Mouse (Mus musculus) gastrocnemius, adult 8-10 months (tissue): ENCODE data around the gene Micall1. TPM values are rescaled to one million over a fixed set of nuclear protein-coding genes. Genes with fewer than 3 reads are reported as not detected.

Source experiments
- DNase-seq, 2 experiments: peaks; one replicate each; pipeline ENCODE4 v3.0.0; 2022; ENCODE audit warnings: low spot score in 2 of 2
- total RNA-seq, 4 experiments: library from RNA; stranded (reverse); gene quantifications; 2 replicates each; pipeline ENCODE4 v1.2.4; 2022

The Micall1 gene
- total RNA-seq, result 10 to 100 TPM in 3 of 4 experiments, 1 to 10 TPM in 1; 9.8 to 12.6 (median 11.2) TPM

DNA sequence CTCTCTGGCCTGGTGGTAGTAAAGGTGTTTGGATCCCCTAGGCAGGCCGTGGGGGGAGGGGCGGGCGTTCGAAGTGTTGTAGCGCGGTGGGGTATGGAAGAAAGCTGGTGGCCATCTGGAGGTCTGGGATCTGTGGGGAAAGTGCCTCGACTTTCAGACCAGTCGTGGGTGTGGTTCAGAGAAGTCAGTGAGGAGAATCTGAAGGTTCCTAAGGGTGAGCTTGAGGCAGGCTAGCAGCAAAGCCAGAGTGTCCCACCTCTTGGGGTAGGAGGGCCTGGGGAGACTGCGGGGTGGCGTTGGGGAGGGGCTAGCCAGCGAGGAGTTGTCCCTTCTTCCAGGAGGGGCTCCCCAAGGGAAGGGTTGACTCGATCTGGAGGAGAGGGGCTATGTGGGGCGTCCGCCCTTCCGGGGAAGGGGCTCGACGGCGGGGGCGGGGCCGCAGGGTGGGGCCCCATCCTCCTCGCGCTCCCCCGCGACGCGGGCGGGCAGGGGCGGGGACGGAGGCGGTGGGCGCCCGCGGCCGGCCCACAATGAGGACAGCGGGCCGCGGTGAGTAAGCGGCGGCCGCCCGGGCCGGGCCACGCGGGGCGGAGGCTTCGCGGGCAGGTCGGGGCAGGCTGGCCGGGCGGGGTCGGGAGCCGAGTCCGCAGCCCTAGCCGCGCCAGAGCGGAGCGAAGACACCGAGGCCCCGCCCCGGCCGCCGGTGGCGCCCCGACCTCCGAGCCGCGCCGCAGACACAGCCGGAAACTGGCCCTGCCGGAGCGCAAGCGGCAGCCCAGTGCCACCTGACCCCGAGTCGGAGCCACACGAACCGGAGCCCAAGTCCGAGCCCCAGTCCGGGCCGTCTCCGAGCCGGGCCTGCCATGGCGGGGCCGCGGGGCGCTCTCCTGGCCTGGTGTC is at the start of gene Micall1:
Micall1 (plus strand) TSS at position 478 of the 900 bp plus-strand sequence.
- peak; percentile 48 to 62 for DNase-seq

DNA sequence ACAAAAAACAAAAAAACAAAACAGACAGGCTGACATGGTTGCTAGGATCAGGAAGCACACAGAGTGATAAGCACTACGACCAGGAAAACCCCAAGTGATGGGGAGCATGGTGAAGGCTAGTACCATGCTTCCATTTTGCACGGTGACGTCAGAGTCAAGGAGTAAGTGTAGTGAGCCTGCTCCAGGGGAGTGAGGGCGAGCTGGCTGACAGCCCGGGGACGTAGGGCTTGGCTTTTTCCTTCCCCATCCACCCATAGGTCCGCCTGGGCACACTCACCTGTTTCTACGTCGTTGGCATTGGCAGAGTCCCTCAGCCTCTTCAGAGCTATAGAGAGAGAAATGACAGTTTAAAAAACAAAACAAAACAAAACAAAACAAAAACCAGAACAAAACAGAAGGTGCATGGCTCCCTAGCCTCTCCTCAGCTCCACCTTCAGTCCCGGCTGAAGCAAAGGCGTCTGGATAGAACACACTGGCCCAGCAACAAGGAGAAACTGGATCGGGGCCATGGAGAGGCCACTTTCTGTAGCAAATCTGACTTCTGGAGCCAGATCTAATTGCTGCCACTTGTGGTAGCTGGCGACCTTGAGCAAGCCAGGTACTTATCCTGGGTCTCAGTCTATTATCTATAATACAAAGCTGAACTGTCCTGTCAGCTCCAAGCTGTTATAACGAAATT is 47.7 kb upstream of the Micall1 start:
- no peak for DNase-seq

DNA sequence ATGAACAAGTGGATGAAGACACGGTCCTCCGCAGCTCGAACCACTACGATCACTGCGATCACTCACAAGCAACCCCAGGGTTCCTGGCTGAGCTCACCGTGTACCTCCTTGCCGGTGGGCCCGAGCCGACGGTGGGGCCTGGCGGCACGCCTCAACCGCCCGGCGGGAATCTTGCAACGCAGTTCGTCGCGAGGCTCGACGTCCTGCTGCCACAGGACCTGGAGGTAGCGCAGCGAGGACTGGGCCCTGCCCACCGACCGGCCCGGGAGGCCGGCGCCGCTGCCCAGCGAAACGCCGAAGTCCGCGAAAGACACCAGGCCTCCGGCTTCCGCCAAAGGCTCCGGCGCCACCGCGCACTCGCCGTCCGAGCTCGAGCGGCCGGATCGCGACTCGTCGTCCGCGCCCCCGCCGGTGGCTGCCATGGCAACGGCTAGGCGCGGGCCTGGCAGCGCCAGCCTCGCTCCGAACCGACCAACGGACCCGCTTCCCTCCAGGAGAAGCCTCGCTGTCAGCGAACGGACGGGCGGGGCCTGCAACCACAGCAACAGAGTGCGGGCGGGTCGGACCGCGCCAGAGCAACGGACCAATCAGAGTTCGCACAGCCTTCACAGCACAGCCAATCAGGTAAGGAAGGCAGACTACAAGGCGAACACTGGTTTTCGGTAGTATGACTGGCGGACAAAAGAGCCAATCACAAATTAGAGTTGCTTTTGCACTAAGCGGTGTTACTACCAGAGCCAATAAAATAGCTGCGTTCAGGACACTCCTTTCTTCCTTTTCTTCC is 46.1 kb upstream of the Micall1 start, which contains the start of gene Ankrd54:
Ankrd54 (minus strand) TSS at position 518 of the 784 bp plus-strand sequence.
- peak; percentile 92 to 95 for DNase-seq

DNA sequence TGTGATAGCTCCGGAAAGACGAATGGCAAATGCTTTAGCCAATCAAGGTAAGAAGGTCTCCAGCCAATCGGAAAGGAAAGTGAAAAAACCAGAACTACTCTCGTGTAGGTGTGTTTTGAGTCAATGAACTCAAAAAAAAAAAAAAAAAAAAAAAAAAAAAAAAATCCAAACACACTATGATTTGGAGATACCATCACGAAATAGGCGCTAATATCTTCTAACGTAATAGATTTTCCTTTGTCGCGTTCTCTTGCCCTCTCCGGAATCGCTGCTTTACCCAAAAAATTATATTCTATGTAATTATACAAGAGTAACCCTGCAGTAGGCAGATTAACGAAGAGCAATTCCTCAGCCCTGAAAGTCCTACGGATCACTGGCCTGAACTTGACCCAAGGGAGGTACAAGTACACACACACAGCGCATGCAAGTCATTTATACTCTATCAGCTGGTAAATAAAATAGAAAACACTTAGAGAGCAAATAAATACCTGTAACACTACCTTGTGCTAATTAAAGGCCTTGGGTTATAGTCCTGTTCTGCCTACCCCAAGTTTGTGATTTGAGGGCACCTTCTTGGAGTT is 45.4 kb upstream of the Micall1 start:
- no peak for DNase-seq

DNA sequence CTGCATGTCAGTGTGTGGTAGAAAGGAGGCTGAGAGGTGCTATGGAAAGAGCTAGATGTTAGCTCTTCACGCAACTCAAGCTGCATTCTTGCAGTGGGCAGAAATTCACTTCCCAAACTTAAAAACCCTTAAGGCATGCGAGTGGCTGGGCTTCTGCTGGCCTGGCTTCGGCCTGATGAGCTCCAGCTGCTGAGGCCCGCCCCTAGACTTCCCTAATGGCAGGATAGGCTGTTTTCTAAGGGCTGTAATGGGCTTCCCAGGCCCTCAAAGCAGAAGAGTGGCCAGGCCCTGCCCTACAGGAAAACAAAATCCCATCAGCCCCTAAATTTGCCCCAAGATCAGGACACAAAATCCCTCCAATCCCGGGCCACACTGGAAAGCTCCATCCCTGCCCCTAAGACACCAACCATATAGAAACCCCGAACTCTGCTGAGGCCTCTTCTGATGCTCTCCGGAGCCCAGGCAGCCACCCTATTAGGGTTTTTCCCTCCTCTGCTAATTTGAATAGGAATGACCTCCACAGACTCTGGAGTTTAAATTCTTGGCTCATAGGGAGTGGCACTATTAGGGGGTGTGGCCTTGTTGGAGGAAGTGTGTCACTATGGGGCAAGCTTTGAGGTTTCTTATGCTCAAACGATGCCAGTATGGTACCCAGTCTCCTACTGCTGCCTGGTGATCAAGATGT is 43.5 kb upstream of the Micall1 start:
- no peak for DNase-seq

DNA sequence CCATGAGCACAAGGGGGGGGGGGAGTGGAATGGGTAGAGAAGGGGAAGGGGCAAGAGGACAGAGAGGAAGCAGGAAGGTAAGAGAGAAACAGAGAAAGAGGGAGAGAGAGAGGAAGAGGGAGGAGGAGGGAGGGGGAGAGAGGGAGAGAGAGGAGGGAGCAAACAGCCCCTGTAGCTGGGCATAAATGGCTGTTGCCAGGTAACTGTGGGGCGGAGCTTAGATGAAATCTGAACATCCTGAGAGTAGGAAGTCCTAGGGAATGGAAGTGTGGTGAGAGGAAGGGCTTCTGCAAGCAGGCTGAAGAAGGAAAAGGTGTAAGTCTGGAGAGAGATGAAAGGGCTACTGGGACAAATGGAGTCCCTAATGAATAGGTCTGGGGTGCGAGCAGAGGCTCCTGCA is 42.4 kb upstream of the Micall1 start:
- DNase-seq, result no peak

DNA sequence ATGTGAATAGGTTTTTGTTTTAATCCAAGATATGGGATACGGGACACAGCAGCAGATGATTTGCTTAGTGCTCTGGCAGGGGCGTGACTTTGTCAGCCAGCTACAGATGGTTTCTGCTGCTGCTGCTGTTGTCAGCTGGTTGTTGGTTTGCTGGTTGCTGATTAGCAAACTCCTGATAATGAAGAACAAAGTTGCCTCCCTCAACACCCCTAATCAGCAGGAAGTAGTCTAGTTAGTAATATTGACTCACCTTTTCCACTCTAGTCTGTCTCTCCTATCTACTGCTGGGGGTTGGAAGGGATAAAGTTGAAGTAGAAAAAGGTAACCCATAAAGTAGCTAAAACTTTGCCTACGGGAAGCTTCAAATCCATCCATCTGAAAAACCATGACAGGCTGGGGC is 41.1 kb upstream of the Micall1 start:
- DNase-seq, result no peak

DNA sequence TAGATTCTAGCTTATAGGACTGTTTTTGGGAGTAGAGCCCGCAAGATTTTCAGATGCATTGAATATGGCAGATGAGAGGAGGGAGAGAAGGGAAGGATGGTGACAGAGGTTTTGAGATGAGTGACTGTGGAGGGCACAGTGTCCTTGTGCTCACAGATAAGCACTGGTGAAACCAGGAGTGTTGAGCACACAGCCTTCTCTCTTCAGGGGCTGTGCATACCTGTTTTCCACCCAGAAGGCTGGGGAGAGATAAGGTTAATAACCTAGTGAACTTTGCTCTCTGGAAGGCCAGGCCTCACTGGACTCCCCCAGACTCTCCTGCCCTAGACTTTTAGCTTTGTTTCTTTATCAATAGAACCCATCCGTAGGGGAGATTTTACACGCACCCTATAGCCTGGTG is 40.3 kb upstream of the Micall1 start:
- no peak for DNase-seq

DNA sequence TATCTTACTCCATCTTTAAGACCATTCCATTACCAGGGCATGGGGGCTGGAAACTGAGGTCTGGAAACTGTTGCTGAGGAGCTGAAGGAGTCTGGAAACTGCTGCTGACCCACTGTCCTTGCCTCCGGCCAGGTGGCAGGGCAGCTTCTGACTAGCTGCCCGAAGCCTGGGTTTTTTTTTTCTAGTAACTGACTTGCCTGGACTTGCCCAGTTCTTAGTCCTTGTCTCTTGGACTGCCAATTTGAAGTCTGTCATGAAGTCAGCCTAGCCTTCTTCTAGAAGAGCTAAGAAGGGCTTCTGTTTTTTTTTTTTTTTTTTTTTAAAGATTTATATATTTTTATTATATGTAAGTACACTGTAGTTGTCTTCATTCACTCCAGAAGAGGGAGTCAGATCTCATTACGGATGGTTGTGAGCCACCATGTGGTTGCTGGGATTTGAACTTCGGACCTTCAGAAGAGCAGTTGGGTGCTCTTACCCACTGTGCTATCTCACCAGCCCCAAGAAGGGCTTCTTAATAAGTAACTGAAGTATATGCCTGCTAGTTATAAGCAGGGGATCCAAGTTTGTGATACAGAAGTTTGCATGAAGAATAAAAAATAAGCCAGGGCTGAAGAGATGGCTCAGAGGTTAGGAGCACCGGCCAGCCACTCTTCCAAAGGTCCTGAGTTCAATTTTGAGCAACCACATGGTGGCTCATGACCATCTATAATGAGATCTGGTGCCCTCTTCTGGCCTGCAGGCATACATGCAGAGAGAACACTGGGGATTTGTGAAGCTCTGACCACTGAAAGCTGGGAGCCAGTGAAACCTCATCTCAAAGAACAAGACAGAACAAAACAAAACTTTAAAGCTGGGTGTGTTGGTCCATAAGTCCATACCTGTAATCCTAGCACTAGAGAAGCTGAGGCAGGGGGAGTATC is 37.3 kb upstream of the Micall1 start:
- no peak for DNase-seq

DNA sequence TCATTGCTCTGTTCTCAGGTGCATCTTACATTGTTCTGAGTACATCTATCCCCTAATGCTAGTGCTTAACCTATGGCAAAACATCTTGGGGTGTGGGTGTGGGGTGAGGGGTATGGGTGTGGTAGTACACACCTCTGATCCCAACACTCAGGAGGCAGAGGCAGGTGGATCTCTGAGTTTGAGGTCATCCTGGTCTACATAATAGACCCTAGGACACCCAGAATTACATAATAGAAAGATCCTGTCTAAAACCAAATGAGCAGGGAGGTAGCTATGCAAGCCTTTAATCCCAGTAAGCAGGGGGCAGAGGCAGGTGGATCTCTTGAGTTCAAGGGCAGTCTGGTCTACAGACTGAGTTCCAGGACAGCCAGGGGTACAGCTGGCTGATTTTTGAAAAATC is 34.9 kb upstream of the Micall1 start:
- DNase-seq, result no peak

DNA sequence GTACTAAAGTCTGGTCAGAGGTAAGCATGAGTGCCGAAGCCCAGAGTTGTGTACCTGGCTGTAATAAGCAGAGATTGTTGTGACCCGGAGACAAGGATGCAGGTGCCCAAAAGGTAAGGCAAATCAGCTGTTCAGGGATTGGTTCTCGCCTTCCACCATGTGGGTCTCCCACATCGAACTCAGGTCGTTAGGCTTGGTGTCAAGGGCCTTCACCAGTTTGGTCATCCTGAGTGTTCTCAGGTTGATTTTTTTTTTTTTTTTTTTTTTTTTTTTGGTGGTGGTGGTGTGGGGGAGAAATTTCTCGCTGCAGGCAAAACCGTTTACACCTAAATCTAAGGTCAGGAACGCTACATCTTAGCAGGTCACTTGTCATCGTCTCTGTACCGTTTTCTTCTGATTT is 34.3 kb upstream of the Micall1 start:
- no peak for DNase-seq

DNA sequence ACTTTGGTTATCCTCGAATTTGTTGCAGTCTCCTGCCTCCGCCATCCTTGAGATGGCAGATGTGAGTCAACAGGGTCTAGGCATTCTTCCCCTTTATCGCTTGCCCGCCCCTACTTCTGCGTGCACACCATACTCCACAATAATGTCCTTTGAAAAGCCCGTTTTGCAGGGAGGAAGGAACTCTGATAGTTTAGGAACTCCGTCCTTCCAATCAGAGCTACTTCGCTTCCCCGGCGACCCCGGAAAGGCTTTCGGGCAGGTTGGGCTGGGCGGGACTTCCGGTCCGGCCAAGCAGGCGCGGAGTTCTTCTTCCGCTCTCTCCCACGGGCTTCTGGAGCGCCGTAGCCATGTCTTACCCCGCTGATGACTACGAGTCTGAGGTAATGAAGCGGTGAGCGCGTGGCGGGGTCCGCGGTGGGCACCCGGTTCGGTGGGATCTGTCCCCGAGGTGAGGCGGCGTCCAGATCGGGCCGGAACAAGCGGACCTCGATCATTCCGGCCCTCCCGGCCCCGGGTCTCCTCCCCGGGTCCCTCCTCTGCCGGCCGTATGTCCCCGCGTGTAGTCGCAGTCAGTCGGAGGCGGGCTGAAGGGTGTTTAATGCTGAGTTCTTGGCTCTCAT is 33.7 kb upstream of the Micall1 start, which contains the start of gene Eif3l:
Eif3l (plus strand) TSS at position 267 of the 620 bp plus-strand sequence.
- peak; percentile 72 to 77 for DNase-seq

DNA sequence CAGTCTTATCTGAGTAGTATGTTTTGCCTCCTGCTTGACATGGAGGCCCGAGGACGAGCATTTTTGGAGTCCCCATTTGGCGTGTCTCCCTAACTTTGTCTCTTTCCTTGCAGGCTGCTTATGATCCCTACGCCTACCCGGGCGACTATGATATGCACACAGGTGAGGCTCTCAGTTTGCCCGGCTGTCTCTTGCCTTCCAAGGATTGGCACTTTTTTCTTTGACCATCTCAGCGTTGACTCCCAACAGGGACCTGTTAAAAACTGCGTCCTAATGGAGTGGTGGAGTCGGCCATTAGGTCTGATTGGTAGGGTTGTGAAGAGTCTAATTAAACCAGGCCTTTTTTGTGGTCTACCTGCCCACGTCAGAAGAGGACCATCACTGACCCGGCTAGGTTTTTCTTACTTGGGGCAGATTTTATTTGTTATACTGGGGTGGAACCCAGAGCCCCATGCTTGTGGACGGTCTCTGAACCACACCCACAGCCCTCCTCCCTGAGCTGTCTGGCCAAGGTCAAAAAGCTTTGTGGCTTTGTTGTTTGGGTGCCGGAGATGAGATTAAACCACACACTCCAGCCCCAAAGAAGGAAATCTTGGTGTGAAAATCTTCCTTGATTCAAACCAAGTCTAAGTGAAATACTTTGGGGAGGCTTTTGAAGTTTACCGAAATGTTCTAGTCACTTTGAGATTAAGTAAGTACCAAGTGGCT is 32.9 kb upstream of the Micall1 start:
- no peak for DNase-seq

DNA sequence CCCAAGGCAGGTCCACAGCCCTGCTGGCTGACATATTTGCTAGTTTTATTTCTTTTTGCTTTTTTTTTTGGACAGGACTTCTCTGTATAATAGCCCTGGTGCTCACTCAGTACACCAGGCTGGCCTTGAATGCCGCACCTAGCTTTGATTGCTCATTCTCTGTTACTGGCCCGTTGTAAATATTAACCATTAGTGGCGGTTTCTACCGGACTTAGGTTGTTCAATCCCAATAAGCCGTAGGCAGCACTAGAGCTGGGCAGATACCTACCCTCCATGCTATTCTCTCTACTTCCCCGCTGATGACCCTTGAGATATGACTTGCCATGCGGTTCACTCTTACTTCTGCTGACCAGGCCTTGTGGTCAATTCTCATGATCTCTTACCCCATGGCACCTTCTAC is 29.1 kb upstream of the Micall1 start:
- no peak for DNase-seq

DNA sequence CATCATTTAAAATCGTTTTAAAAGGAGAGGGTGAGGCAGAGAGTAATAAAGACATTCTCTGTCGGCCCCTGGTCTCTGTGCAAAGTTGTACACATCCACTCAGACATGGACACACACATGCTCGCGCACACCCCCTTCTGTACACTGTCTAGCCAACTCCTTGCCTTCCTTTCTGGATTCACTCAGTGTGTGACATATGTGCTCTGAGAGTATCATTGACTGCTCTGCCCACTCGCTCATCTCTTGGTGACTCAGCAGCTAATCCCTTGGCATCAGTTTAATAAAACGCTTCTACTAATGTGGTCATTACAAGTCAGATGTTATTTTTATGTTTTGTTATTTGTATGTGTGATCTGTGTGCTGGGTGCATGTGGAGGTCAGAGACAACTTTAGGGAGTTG is 16.4 kb upstream of the Micall1 start:
- no peak for DNase-seq

DNA sequence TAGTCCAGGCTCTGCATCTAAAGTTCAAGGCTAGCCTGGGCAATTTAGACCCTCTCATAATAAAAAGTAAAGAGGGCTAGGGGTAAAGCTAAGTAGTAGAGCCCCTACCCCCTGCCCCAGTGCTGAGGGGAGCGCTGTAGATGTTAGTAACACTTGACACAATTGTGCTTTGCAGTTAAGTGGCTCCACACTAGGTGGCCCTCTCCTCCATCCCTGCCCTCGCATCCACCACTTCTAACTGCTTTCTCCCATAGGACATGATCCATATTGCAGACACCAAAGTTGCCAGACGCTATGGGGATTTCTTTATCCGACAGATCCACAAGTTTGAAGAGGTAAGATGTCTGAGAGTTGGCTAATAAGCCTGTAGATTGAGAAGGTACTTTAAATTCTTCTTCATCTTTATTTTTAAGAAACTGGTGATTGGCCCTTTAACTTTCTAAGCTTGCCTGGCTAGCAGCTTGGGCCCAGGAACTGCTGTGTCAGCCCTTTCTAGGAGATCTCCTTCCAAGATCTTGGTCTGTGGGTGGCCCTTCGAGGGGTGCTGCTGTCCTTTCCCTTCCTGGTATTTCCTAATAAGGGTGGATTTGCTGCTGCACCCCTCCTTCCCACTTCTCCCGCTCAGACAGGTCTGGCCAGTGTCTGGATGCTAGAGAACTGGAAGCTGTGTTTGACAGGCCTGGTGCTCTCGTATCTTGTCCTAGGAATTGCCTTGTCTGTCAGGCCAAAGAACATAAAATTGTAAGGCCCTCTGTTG is 15.4 kb upstream of the Micall1 start:
- no peak for DNase-seq

DNA sequence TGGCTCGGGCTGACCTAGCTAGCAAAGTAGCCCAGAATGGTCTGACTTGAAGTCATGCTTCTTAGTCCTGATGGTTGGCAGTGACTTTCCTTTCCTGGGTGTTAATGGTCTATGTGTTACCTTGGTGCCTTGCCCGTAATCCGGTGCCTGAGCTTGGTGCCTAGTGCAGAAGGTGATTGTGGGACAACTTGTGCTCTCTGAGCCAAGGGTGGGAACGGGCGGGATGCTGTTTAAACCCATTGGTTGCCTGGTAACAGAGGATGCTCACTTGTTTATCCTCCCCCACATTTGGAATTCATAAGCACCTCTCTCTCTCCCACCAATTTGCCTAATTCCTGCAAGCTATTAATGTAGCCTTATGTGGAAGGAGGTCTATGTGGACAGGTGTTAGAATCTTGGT is 13.2 kb upstream of the Micall1 start:
- DNase-seq, result no peak

DNA sequence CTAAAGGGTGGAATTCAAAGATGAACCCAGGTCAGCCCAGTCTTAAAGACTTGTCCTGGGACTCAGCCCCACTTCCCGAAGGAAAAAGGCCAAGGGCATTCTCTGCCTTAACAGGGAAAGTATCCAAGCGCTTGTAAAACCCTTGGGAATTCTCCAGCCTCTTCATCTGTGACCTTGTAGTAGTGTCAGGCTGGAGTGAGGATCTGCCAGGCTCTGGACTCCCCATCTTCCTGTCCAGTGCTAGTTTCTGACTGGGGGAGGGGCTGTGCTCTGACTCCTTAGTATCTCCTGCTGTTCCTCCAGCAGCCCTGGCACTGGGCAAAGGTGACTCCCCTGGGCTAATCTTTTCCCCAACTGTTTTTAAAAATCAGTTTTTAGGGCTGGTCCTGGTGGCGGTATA is 12.1 kb upstream of the Micall1 start:
- DNase-seq, result no peak
